Mouse (Mus musculus) intestine, embryonic 16.5 days (tissue): Measurements from ENCODE around the gene Plekhg4. TPM values are rescaled to one million over a fixed set of nuclear protein-coding genes. Genes with fewer than 3 reads are reported as not detected.

ENCODE experiments used
- ATAC-seq: fragments of 200-750 bp; cut with Nextera tagmentation; 2 replicates; pipeline ENCODE4 v1.8.0; 2017; ENCODE audit warnings: moderate TSS enrichment, moderate library complexity
- H3K27ac ChIP-seq: fragments of 300-500 bp; sonication (generic); 2 replicates; pipeline ENCODE4 v1.5.1; 2014; ENCODE audit warnings: mild to moderate bottlenecking, low read length
- H3K27me3 ChIP-seq: fragments of 300-500 bp; sonication (generic); replicated peaks from 2 replicates; pipeline ENCODE4 v1.6.1; 2014; ENCODE audit warnings: low read length, control low read depth, mixed read lengths; ENCODE audit not compliant: control insufficient read depth, insufficient read depth
- H3K36me3 ChIP-seq: fragments of 300-500 bp; sonication (generic); 2 replicates; pipeline ENCODE4 v1.6.1; 2014; ENCODE audit warnings: low read length, control low read depth; ENCODE audit not compliant: control insufficient read depth, insufficient read depth
- H3K4me1 ChIP-seq: fragments of 300-500 bp; sonication (generic); 2 replicates; pipeline ENCODE4 v1.6.1; 2014; ENCODE audit warnings: low read length, control low read depth, mixed read lengths; ENCODE audit not compliant: control insufficient read depth, insufficient read depth
- H3K4me2 ChIP-seq: fragments of 300-500 bp; sonication (generic); 2 replicates; pipeline ENCODE4 v1.6.1; 2014; ENCODE audit warnings: low read depth, low read length, control low read depth
- H3K4me3 ChIP-seq: fragments of 300-500 bp; sonication (generic); 2 replicates; pipeline ENCODE4 v1.5.1; 2014; ENCODE audit warnings: mild to moderate bottlenecking, low read length
- H3K9ac ChIP-seq: fragments of 300-500 bp; sonication (generic); 2 replicates; pipeline ENCODE4 v1.6.1; 2014; ENCODE audit warnings: low read depth, low read length
- H3K9me3 ChIP-seq: fragments of 300-500 bp; sonication (generic); 2 replicates; pipeline ENCODE4 v1.6.1; 2016; ENCODE audit warnings: low read length, control low read depth; ENCODE audit not compliant: control insufficient read depth
- WGBS: fragments of 180-500 bp; shearing (Covaris S2); extraction: QIAGEN DNeasy Blood & Tissue Kit; methylation state at CpG from one replicate; pipeline ENCODE4 v1.1.7; 2014; 5-methylcytosine and 5-hydroxymethylcytosine counted together
- polyA plus RNA-seq: library from polyadenylated mRNA; unstranded; fragments of >200 nt; fragmentation: Nextera tagmentation; extraction: Ambion mirVana; gene quantifications from 2 replicates; pipeline ENCODE4 v1.2.1, GENCODE M21; 2015

Gene Plekhg4
- polyA plus RNA-seq, 1 experiment from 2014 or later = 0.15 TPM

DNA sequence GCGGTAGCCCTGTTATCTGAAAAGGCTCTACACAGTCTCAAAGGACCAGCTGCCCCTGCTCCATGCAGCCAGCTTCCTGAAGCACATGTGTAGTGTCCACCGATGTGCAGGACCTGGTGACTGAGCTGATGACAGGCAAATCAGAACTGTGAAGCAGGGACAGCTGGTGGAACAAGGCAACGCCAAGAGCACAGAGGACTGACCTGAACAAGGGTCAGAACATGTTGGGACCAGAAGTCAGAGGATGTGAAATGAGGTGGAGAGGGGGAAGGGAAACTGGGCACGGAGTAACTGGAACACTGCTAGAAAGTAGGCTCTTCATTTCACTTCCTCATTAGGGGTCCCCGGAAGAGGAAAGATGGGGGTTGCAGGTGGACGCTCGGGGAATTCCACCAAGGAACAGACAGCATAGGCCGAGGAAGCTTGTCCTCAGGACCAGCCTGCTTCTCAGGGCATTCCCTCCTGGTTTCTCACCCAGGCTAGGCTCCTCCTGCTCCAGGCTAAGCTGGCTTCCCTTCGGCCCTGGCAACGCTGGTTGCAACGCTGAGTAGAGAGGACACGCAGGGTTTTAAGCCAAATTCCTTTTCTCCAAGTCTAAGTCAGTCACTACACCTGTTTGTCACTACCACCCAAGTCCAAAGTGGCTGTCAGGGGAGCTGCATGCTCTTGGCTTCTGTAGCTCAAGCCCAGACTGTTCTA, 20.2 kb downstream of the Plekhg4 start:
- no peak overlapping the region for H3K9ac ChIP-seq
- no peaks in the 10 kb centered on the region for H3K36me3 ChIP-seq
- no peak overlapping the region for H3K4me2 ChIP-seq
- no peaks in the 10 kb centered on the region for H3K9me3 ChIP-seq
- no peaks in the 10 kb centered on the region for H3K27me3 ChIP-seq
- H3K27ac ChIP-seq = no peak overlapping the region
- WGBS = 86% methylated on average over 12 of the region's 12 CpGs
- no peaks in the 10 kb centered on the region for H3K4me1 ChIP-seq
- no peak overlapping the region for H3K4me3 ChIP-seq
- no peak for ATAC-seq

GRCm38 (mm10) chr8:105393915-105394314, 20.8 kb downstream of the Plekhg4 start:
- H3K4me1 ChIP-seq = no peaks in the 10 kb centered on the region
- H3K4me2 ChIP-seq = no peak overlapping the region
- no peak overlapping the region for H3K4me3 ChIP-seq
- no peak overlapping the region for H3K9ac ChIP-seq
- H3K27ac ChIP-seq = no peak overlapping the region
- H3K36me3 ChIP-seq = no peaks in the 10 kb centered on the region
- H3K9me3 ChIP-seq = no peaks in the 10 kb centered on the region
- 71% methylated on average over 7 of the region's 7 CpGs for WGBS
- no peaks in the 10 kb centered on the region for H3K27me3 ChIP-seq
- ATAC-seq = no peak

GRCm38 (mm10) chr8:105397747-105398146, 24.7 kb downstream of the Plekhg4 start:
- no peak overlapping the region for H3K9ac ChIP-seq
- WGBS = 35% methylated on average over 3 of the region's 3 CpGs
- ATAC-seq = no peak
- H3K36me3 ChIP-seq = no peaks in the 10 kb centered on the region
- H3K4me2 ChIP-seq = no peak overlapping the region
- no peaks in the 10 kb centered on the region for H3K9me3 ChIP-seq
- H3K27ac ChIP-seq = no peak overlapping the region
- H3K4me1 ChIP-seq = no peaks in the 10 kb centered on the region
- H3K27me3 ChIP-seq = no peaks in the 10 kb centered on the region
- no peak overlapping the region for H3K4me3 ChIP-seq

DNA sequence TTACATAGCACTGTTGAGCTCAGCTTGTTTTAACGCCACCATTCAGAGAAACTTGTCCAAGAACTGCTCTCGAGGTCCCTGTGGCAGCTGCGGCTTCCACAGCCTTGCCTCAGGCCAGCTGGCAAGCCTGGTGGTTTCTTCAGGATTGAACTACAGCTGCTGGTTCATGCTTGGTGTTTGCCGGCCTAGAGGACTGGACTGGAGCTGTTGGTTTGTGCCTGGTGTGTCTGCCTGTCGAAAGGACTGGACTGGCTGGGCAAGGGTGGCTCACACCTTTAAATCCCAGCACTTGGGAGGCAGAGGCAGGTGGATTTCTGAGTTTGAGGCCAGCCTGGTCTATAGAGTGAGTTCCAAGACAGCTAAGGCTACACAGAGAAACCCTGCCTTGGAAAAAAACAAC, 26.9 kb downstream of the Plekhg4 start:
- no peaks in the 10 kb centered on the region for H3K9me3 ChIP-seq
- no peak overlapping the region for H3K4me2 ChIP-seq
- no peaks in the 10 kb centered on the region for H3K36me3 ChIP-seq
- 90% methylated on average over 5 of the region's 5 CpGs for WGBS
- ATAC-seq = no peak
- H3K9ac ChIP-seq = no peak overlapping the region
- no peak overlapping the region for H3K27ac ChIP-seq
- no peak overlapping the region for H3K4me3 ChIP-seq
- H3K4me1 ChIP-seq = no peaks in the 10 kb centered on the region
- H3K27me3 ChIP-seq = no peaks in the 10 kb centered on the region

GRCm38 (mm10) chr8:105403467-105403866, 30.4 kb downstream of the Plekhg4 start:
- no peaks in the 10 kb centered on the region for H3K36me3 ChIP-seq
- no peak for ATAC-seq
- no peak overlapping the region for H3K4me2 ChIP-seq
- H3K27me3 ChIP-seq = no peaks in the 10 kb centered on the region
- H3K9ac ChIP-seq = no peak overlapping the region
- 67% methylated on average over 8 of the region's 8 CpGs for WGBS
- H3K9me3 ChIP-seq = no peaks in the 10 kb centered on the region
- H3K4me3 ChIP-seq = no peak overlapping the region
- H3K27ac ChIP-seq = no peak overlapping the region
- H3K4me1 ChIP-seq = no peaks in the 10 kb centered on the region

DNA sequence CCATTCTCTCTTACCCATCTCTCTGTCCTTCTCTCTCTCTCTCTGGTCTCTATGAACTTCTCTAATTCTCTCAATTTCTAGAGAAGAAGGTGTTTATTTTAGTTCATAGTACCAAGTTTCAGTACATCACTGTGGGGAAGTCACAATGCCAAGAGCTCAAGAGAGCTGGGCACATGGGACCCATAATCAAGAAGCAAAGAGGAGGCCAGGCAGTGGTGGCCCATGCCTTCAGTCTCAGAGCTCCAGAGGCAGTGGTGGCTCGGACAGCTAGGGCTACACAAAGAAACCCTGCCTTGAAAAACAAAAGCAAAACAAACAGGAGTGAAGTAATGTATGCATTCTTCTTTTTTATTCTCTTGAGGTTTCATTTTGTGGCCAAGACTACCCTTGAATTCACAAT, 31.4 kb downstream of the Plekhg4 start:
- no peak overlapping the region for H3K27ac ChIP-seq
- no peaks in the 10 kb centered on the region for H3K4me1 ChIP-seq
- no peaks in the 10 kb centered on the region for H3K36me3 ChIP-seq
- no peaks in the 10 kb centered on the region for H3K9me3 ChIP-seq
- H3K4me2 ChIP-seq = no peak overlapping the region
- no peak overlapping the region for H3K9ac ChIP-seq
- H3K27me3 ChIP-seq = no peaks in the 10 kb centered on the region
- ATAC-seq = no peak
- WGBS = 68% methylated on average over 1 of the region's 1 CpGs
- no peak overlapping the region for H3K4me3 ChIP-seq

DNA sequence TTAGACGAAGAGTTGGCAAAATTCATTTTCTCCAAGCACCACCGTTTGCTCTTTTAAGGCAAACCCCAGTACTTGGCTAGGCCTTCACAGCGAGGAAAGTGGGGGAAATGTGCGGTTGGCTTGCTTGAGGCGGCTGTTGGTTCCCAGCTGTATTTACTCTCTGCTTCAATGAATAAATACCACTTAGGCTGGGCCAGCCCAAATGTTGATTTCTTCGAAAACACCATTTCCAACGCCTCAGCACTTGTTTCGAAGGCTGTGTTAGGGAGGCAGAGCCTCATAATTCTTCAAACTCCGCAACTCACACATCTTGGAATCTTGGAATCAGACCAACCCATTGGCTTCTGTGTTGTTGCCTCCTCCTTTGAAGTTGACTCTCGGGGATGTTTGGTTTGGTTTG, 33.3 kb downstream of the Plekhg4 start:
- no peak overlapping the region for H3K4me3 ChIP-seq
- H3K27ac ChIP-seq = no peak overlapping the region
- H3K4me2 ChIP-seq = no peak overlapping the region
- no peaks in the 10 kb centered on the region for H3K27me3 ChIP-seq
- no peaks in the 10 kb centered on the region for H3K36me3 ChIP-seq
- no peaks in the 10 kb centered on the region for H3K4me1 ChIP-seq
- ATAC-seq = no peak
- H3K9me3 ChIP-seq = no peaks in the 10 kb centered on the region
- H3K9ac ChIP-seq = no peak overlapping the region
- whole genome bisulfite sequencing = 44% methylated on average over 10 of the region's 10 CpGs

DNA sequence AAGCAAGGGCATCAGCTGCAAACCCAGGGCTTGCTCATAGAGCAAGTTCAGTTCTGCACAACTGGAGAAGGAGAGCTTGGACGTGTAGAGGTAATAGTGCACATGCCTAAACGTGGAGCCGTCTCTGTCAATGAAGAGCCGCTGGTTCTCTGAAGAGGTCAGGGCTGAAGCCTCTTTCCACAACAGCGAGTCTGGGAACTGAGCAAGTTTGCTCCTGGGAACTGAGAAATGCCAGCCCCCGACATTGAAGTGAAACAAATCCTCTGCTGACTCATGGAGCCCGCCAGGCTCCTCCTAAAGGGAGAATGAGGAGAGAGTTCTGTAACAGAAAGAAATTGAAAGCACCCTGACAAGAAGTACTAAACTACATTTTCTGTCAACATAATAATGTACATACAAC, 35.3 kb downstream of the Plekhg4 start:
- WGBS = 56% methylated on average over 7 of the region's 7 CpGs
- Histone ChIP-seq H3K27ac (no peak overlapping the region), H3K4me3 (no peak overlapping the region), H3K4me2 (no peak overlapping the region), H3K27me3 (peaks cover 3% of the 10 kb centered on the region), H3K36me3 (no peaks in the 10 kb centered on the region), H3K4me1 (peaks cover under 1% of the 10 kb centered on the region; the same call in 1 of the 2 replicates), H3K9me3 (no peaks in the 10 kb centered on the region), H3K9ac (no peak overlapping the region)
- ATAC-seq = no peak

DNA sequence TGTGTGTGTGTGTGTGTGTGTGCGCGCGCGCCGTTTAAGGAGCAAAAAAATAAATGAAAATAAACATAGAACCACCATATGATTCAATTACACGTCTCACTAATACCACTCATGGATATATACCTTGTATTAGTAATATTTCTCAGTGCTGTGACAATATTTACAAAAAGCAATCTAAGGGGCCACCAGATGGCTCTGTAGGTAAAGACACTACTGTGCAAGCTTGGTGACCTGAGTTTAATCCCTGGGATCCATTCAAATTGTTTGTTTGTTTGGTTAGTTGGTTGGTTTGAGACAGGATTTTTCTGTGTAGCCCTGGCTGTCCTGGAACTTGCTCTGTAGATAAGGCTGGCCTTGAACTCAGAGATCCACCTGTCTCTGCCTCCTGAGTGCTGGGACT, 36.9 kb downstream of the Plekhg4 start:
- Histone ChIP-seq H3K27ac (no peak overlapping the region), H3K4me3 (no peak overlapping the region), H3K36me3 (no peaks in the 10 kb centered on the region), H3K9ac (no peak overlapping the region), H3K4me2 (no peak overlapping the region), H3K4me1 (peaks cover 4% of the 10 kb centered on the region; the same call in 1 of the 2 replicates), H3K27me3 (peaks cover 6% of the 10 kb centered on the region), H3K9me3 (no peaks in the 10 kb centered on the region)
- WGBS = 89% methylated on average over 6 of the region's 6 CpGs
- no peak for ATAC-seq

DNA sequence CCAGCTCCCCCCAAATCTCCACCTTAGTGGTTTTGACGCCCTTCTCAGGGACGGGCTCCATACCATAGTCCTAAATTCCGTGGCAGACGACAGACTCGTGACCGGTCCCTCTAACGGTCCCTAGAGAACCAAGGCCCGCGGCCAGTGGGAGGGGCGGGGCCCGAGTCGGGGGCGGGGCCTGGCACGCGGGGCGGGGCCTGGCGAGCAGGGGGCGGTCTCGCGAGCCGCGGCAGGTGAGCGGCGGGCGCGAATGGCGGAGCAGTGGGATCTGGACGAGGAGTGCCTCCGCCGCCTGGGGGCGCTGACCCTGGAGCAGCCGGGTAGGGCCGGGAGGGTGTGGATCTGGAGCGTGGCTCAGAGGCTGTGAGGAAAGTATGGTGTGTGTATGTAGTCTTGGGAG, 40.3 kb downstream of the Plekhg4 start, which contains the start of the genes Kctd19 and Lrrc36:
TSS of gene Kctd19 (minus strand) at position 112 of the 400 bp plus-strand sequence.
TSS of gene Lrrc36 (plus strand) at position 181 of the 400 bp plus-strand sequence.
- peak; percentile 80 for ATAC-seq
- Histone ChIP-seq H3K36me3 (no peaks in the 10 kb centered on the region), H3K27ac (no peak within 1 kb of the TSS), H3K4me3 (peak within 1 kb of the TSS; percentile 37), H3K4me2 (peak within 1 kb of the TSS; percentile 58), H3K4me1 (peaks cover 4% of the 10 kb centered on the region; the same call in 1 of the 2 replicates), H3K9me3 (no peaks in the 10 kb centered on the region), H3K27me3 (peaks cover 6% of the 10 kb centered on the region), H3K9ac (peak within 1 kb of the TSS; percentile 35; the same call in 1 of the 2 replicates)
- 2% methylated on average over 33 of the region's 34 CpGs for WGBS
